Mouse (Mus musculus): Measurements from ENCODE around the gene Ppia.

GRCm38 (mm10) chr11:6416405-6417034 is 1.3 kb downstream of the Ppia start:
- TF ChIP-seq CTCF (IDR thresholded peaks at IDR 0.05; ENCODE audit: low read depth) (no peak), EP300 (IDR thresholded peaks at IDR 0.05; ENCODE audit: low read depth) (no peak)

All from liver, postnatal 0 days (tissue).